Mouse (Mus musculus): ENCODE results near the gene Dennd1a. TPM values are rescaled to one million over a fixed set of nuclear protein-coding genes. Genes with fewer than 3 reads are reported as not detected.

Gene Dennd1a
- polyA plus RNA-seq, 1 experiment from 2014 or later: 17.3 TPM

- no peaks in the 10 kb centered on the region; the same call in 1 of the 2 replicates for H3K27me3 ChIP-seq (ENCODE audit: poor library complexity, severe bottlenecking)
- H3K4me3 ChIP-seq: no peak overlapping the region
- H3K27ac ChIP-seq: peak overlapping the region; percentile 62; the same call in 1 of the 2 replicates
- DNase-seq (ENCODE audit: extremely low spot score, low spot score): no peak
- H3K36me3 ChIP-seq (replicated peaks): 0 out of 2 replicates have a peak, but pooled peaks cover 8% of the 10 kb centered on the region
- no peaks in the 10 kb centered on the region for H3K9me3 ChIP-seq
- WGBS: 80% methylated on average over 9 of the region's 9 CpGs
- H3K4me1 ChIP-seq: peaks cover 17% of the 10 kb centered on the region
Measured at GRCm38 (mm10) chr2:38003183-38003680, 284.0 kb downstream of the Dennd1a start.

- 97% methylated on average over 1 of the region's 1 CpGs for WGBS
- no peaks in the 10 kb centered on the region for H3K9me3 ChIP-seq
- no peak overlapping the region for H3K4me3 ChIP-seq
- H3K27ac ChIP-seq: no peak overlapping the region
- no peaks in the 10 kb centered on the region; the same call in 1 of the 2 replicates for H3K27me3 ChIP-seq (ENCODE audit: poor library complexity, severe bottlenecking)
- H3K4me1 ChIP-seq: peaks cover 17% of the 10 kb centered on the region
- DNase-seq (ENCODE audit: extremely low spot score, low spot score): no peak
- 0 out of 2 replicates have a peak, but pooled peaks cover 8% of the 10 kb centered on the region for H3K36me3 ChIP-seq (replicated peaks)
Measured at GRCm38 (mm10) chr2:38001004-38001403, 286.2 kb downstream of the Dennd1a start.

GRCm38 (mm10) chr2:37997966-37998365, 289.2 kb downstream of the Dennd1a start:
- DNase-seq (ENCODE audit: extremely low spot score, low spot score): no peak
- whole genome bisulfite sequencing: 25% methylated on average over 3 of the region's 3 CpGs

GRCm38 (mm10) chr2:37989091-37989490, 298.1 kb downstream of the Dennd1a start:
- Histone ChIP-seq H3K27ac (no peak overlapping the region), H3K27me3 (ENCODE audit: poor library complexity, severe bottlenecking) (no peaks in the 10 kb centered on the region), H3K36me3 (replicated peaks) (no peaks in the 10 kb centered on the region), H3K4me1 (peaks cover 52% of the 10 kb centered on the region), H3K9me3 (no peaks in the 10 kb centered on the region), H3K4me3 (no peak overlapping the region)
- 92% methylated on average over 3 of the region's 3 CpGs for WGBS
- DNase-seq (ENCODE audit: extremely low spot score, low spot score): no peak

More at GRCm38 (mm10) chr2:37997966-37998365, 289.2 kb downstream of the Dennd1a start:
- Histone ChIP-seq H3K4me1 (peaks cover 12% of the 10 kb centered on the region), H3K9me3 (no peaks in the 10 kb centered on the region), H3K4me3 (no peak overlapping the region), H3K36me3 (replicated peaks) (0 out of 2 replicates have a peak, but pooled peaks cover 8% of the 10 kb centered on the region), H3K27ac (no peak overlapping the region), H3K27me3 (ENCODE audit: poor library complexity, severe bottlenecking) (no peaks in the 10 kb centered on the region; the same call in 1 of the 2 replicates)

GRCm38 (mm10) chr2:37988301-37988700, 298.9 kb downstream of the Dennd1a start:
- Histone ChIP-seq H3K27ac (no peak overlapping the region), H3K9me3 (no peaks in the 10 kb centered on the region), H3K4me3 (no peak overlapping the region), H3K36me3 (replicated peaks) (no peaks in the 10 kb centered on the region), H3K4me1 (peaks cover 57% of the 10 kb centered on the region), H3K27me3 (ENCODE audit: poor library complexity, severe bottlenecking) (no peaks in the 10 kb centered on the region)
- DNase-seq (ENCODE audit: extremely low spot score, low spot score): no peak
- WGBS: 90% methylated on average over 1 of the region's 1 CpGs

GRCm38 (mm10) chr2:37985690-37986222, 301.4 kb downstream of the Dennd1a start:
- Histone ChIP-seq H3K9me3 (no peaks in the 10 kb centered on the region), H3K27ac (peak overlapping the region; percentile 35; the same call in 1 of the 2 replicates), H3K4me1 (peaks cover 62% of the 10 kb centered on the region), H3K36me3 (replicated peaks) (no peaks in the 10 kb centered on the region), H3K4me3 (no peak overlapping the region), H3K27me3 (ENCODE audit: poor library complexity, severe bottlenecking) (no peaks in the 10 kb centered on the region)
- DNase-seq (ENCODE audit: extremely low spot score, low spot score): no peak
- whole genome bisulfite sequencing: 47% methylated on average over 5 of the region's 5 CpGs

- H3K36me3 ChIP-seq (replicated peaks): no peaks in the 10 kb centered on the region
- no peak overlapping the region for H3K4me3 ChIP-seq
- 0 out of 2 replicates have a peak, but pooled peaks cover 2% of the 10 kb centered on the region for H3K9me3 ChIP-seq
- H3K27ac ChIP-seq: no peak overlapping the region
- no peak for DNase-seq (ENCODE audit: extremely low spot score, low spot score)
- H3K27me3 ChIP-seq (ENCODE audit: poor library complexity, severe bottlenecking): no peaks in the 10 kb centered on the region
- 95% methylated on average over 1 of the region's 1 CpGs for WGBS
- H3K4me1 ChIP-seq: peaks cover 47% of the 10 kb centered on the region
Measured at GRCm38 (mm10) chr2:37982714-37983113, 304.5 kb downstream of the Dennd1a start.

GRCm38 (mm10) chr2:37981562-37982403, 305.4 kb downstream of the Dennd1a start:
- no peak for DNase-seq (ENCODE audit: extremely low spot score, low spot score)
- Histone ChIP-seq H3K4me3 (no peak overlapping the region), H3K4me1 (peaks cover 47% of the 10 kb centered on the region), H3K36me3 (replicated peaks) (no peaks in the 10 kb centered on the region), H3K27me3 (ENCODE audit: poor library complexity, severe bottlenecking) (no peaks in the 10 kb centered on the region), H3K27ac (peak overlapping the region; percentile 51; the same call in 1 of the 2 replicates), H3K9me3 (0 out of 2 replicates have a peak, but pooled peaks cover 2% of the 10 kb centered on the region)
- 72% methylated on average over 15 of the region's 15 CpGs for WGBS

GRCm38 (mm10) chr2:37974201-37974600, 313.0 kb downstream of the Dennd1a start:
- H3K27ac ChIP-seq: no peak overlapping the region
- WGBS: 73% methylated on average over 3 of the region's 3 CpGs
- no peak for DNase-seq (ENCODE audit: extremely low spot score, low spot score)
- no peaks in the 10 kb centered on the region for H3K27me3 ChIP-seq (ENCODE audit: poor library complexity, severe bottlenecking)
- no peaks in the 10 kb centered on the region for H3K36me3 ChIP-seq (replicated peaks)
- H3K4me1 ChIP-seq: peaks cover 24% of the 10 kb centered on the region
- 0 out of 2 replicates have a peak, but pooled peaks cover 2% of the 10 kb centered on the region for H3K9me3 ChIP-seq
- no peak overlapping the region for H3K4me3 ChIP-seq

GRCm38 (mm10) chr2:37972621-37973020, 314.6 kb downstream of the Dennd1a start:
- no peak for DNase-seq (ENCODE audit: extremely low spot score, low spot score)

GRCm38 (mm10) chr2:37971726-37972125, 315.5 kb downstream of the Dennd1a start:
- no peaks in the 10 kb centered on the region for H3K9me3 ChIP-seq
- H3K27me3 ChIP-seq (ENCODE audit: poor library complexity, severe bottlenecking): no peaks in the 10 kb centered on the region
- no peaks in the 10 kb centered on the region for H3K36me3 ChIP-seq (replicated peaks)
- H3K4me3 ChIP-seq: no peak overlapping the region
- no peak overlapping the region for H3K27ac ChIP-seq
- no peak for DNase-seq (ENCODE audit: extremely low spot score, low spot score)
- WGBS: 87% methylated on average over 1 of the region's 1 CpGs
- H3K4me1 ChIP-seq: peaks cover 24% of the 10 kb centered on the region

More at GRCm38 (mm10) chr2:37972621-37973020, 314.6 kb downstream of the Dennd1a start:
- no peaks in the 10 kb centered on the region for H3K36me3 ChIP-seq (replicated peaks)
- H3K4me3 ChIP-seq: no peak overlapping the region
- no peaks in the 10 kb centered on the region for H3K27me3 ChIP-seq (ENCODE audit: poor library complexity, severe bottlenecking)
- H3K9me3 ChIP-seq: no peaks in the 10 kb centered on the region
- no peak overlapping the region for H3K27ac ChIP-seq
- H3K4me1 ChIP-seq: peaks cover 24% of the 10 kb centered on the region
- 69% methylated on average over 6 of the region's 6 CpGs for WGBS

GRCm38 (mm10) chr2:37969713-37970485, 317.3 kb downstream of the Dennd1a start:
- Histone ChIP-seq H3K27me3 (ENCODE audit: poor library complexity, severe bottlenecking) (no peaks in the 10 kb centered on the region), H3K4me3 (no peak overlapping the region), H3K4me1 (peaks cover 24% of the 10 kb centered on the region), H3K9me3 (no peaks in the 10 kb centered on the region), H3K36me3 (replicated peaks) (no peaks in the 10 kb centered on the region), H3K27ac (peak overlapping the region; percentile 56)
- 71% methylated on average over 5 of the region's 5 CpGs for WGBS
- no peak for DNase-seq (ENCODE audit: extremely low spot score, low spot score)
